In genomic region chr11:34272016-34272415, GRCm38 (mm10) we compare ENCODE assay signal across 19 mouse cellular contexts. TPM values are rescaled to one million over a fixed set of nuclear protein-coding genes. Genes with fewer than 3 reads are reported as not detected.
DNase-seq lines count a peak whose midpoint lies in the region; TF ChIP-seq lines count a peak whose summit lies in the region.
"Had no signal": no experiment of that assay in that cellular context is flagged by ENCODE, and none has a peak within 500 bp of the region (broad histone marks: within the 10 kb centered on the region; RNA-seq: fewer than 3 reads in every experiment).

No protein-coding gene starts in this region.

- no peak overlapping the region for H3K4me3 ChIP-seq in limb, embryonic 10.5 days
- H3K4me3 ChIP-seq: embryonic facial prominence, embryonic 15.5 days; hindbrain, embryonic 15.5 days; neural tube, embryonic 13.5 days had no signal

- TF ChIP-seq CTCF in brain, embryonic 14.5 days (IDR thresholded peaks at IDR 0.05; ENCODE audit: borderline replicate concordance, extremely low read depth, insufficient read depth, insufficient read length), result no peak

- H3K9me3 ChIP-seq in limb, embryonic 10.5 days (replicated peaks), result no peaks in the 10 kb centered on the region
- H3K9me3 ChIP-seq: embryonic facial prominence, embryonic 15.5 days; hindbrain, embryonic 15.5 days; neural tube, embryonic 13.5 days had no signal

- no peaks in the 10 kb centered on the region for H3K27me3 ChIP-seq in limb, embryonic 10.5 days (ENCODE audit: low read depth, poor library complexity, severe bottlenecking)
- H3K27me3 ChIP-seq: embryonic facial prominence, embryonic 15.5 days had no signal

- no peak for TF ChIP-seq POLR2A in brain, embryonic 14.5 days (IDR thresholded peaks at IDR 0.05; ENCODE audit: borderline replicate concordance, extremely low read depth, insufficient read depth, insufficient read length, poor library complexity, severe bottlenecking)

- H3K4me1 ChIP-seq in limb, embryonic 10.5 days, result peaks cover 29% of the 10 kb centered on the region
- H3K4me1 ChIP-seq: embryonic facial prominence, embryonic 15.5 days had no signal

- 39% methylated on average over 10 of the region's 10 CpGs for WGBS in limb, embryonic 10.5 days

- H3K36me3 ChIP-seq in limb, embryonic 10.5 days, result no peaks in the 10 kb centered on the region
- H3K36me3 ChIP-seq: embryonic facial prominence, embryonic 15.5 days; hindbrain, embryonic 15.5 days; neural tube, embryonic 13.5 days had no signal

- H3K27ac ChIP-seq in limb, embryonic 10.5 days, result peak overlapping the region; percentile 83
- H3K27ac ChIP-seq: embryonic facial prominence, embryonic 15.5 days; hindbrain, embryonic 15.5 days; macrophage; neural tube, embryonic 13.5 days; stomach, postnatal 0 days had no signal

- DNase-seq in embryo, embryonic 10 days (ENCODE audit: low spot score), result peak; percentile 25
- no peak for DNase-seq in embryo, embryonic 9.5 days (ENCODE audit: extremely low spot score)
- DNase-seq in layer of hippocampus, postnatal 10 days (ENCODE audit: low spot score in 2 of 2), result peak; percentile 21 to 35
- DNase-seq in layer of hippocampus, adult 9-10 months (ENCODE audit: low spot score), result no peak
- DNase-seq in brain, embryonic 14.5 days (ENCODE audit: low read depth), result peak; percentile 84
- peak; percentile 60 for DNase-seq in limb, embryonic 10.5 days (ENCODE audit: low spot score)
- no peak for DNase-seq in gastrocnemius, postnatal 25 days
- DNase-seq in heart, adult 18-20 months, result no peak
- DNase-seq: heart, adult 11 months; kidney, adult 18-20 months; kidney, postnatal 25 days; liver; lung, adult 18-20 months; thymus, postnatal 25 days had no signal

RNA-seq across cellular contexts. Expression of gene Fam196b, which starts 42.6 kb away (rescaled TPM):
- total RNA-seq in layer of hippocampus, postnatal 10 days (2021), result 1 to 10 TPM in 1 of 2 experiments, under 1 TPM in 1; 0.87 to 1.2 TPM
- polyA plus RNA-seq in brain, embryonic 14.5 days (2012; rRNA removed), result 6.5 and 9.5 TPM in 2 replicates
- polyA plus RNA-seq in limb, embryonic 10.5 days (2016; fragmentation: Nextera tagmentation; extraction: Ambion mirVana), result 0.25 and 0.54 TPM in 2 replicates
- total RNA-seq in gastrocnemius, postnatal 25 days (2021), result under 1 TPM; 0.18 to 0.78 TPM
- total RNA-seq in heart, adult 18-20 months (2021), result not detected
- polyA plus RNA-seq: macrophage had no signal

Comparison
In these comparisons a context has a peak if more than half of its experiments do, and no peak if none do; other contexts are left out.
1. DNase-seq: peak in embryo, embryonic 10 days (single experiment), layer of hippocampus, postnatal 10 days (2 of 2), brain, embryonic 14.5 days (single experiment) and limb, embryonic 10.5 days (single experiment); none in embryo, embryonic 9.5 days (single experiment), layer of hippocampus, adult 9-10 months (single experiment), gastrocnemius, postnatal 25 days (single experiment) and heart, adult 18-20 months (0 of 2).